Mouse (Mus musculus) left cerebral cortex, adult 8-10 months (tissue): ENCODE measurements around the gene Mllt3. TPM values are rescaled to one million over a fixed set of nuclear protein-coding genes. Genes with fewer than 3 reads are reported as not detected.

Source experiments
- DNase-seq, 2 experiments: peaks; one replicate each; pipeline ENCODE4 v3.0.0; 2022; ENCODE audit warnings: low spot score in 2 of 2
- total RNA-seq, 4 experiments: library from RNA; stranded (reverse); gene quantifications; 2 replicates each; pipeline ENCODE4 v1.2.4; 2022

The Mllt3 gene
- total RNA-seq, 4 experiments from 2014 or later, result 35.3 to 39.1 (median 37.0) TPM

- no peak for DNase-seq
These were observed 79.4 kb downstream of the Mllt3 start for GRCm38 (mm10) chr4:87953736-87954135.

DNA sequence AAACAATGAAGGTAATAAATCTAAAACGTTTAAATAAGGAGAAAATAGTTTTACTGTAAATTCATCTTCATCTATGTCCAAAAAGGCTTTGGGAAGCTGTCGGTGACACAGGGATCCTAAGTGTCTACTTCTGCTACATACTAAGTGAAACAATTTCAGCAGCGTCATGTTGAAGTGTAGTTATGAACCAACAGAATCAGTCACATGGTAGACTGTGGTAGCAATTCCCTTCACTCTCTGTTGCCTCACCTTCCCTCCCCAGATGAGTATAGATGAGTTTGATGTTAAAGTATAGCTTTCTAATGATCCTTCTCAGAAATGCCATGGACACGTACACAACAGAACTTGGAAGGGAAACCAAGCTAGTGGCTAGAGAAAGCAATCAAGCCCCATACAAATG, 79.9 kb downstream of the Mllt3 start:
- DNase-seq, result no peak

GRCm38 (mm10) chr4:87949451-87949850, 83.7 kb downstream of the Mllt3 start:
- no peak for DNase-seq

GRCm38 (mm10) chr4:87944320-87944719, 88.8 kb downstream of the Mllt3 start:
- no peak for DNase-seq

GRCm38 (mm10) chr4:87942921-87943403, 90.2 kb downstream of the Mllt3 start:
- DNase-seq, result no peak

- no peak for DNase-seq
These were observed 93.5 kb downstream of the Mllt3 start for GRCm38 (mm10) chr4:87939474-87940154.

DNA sequence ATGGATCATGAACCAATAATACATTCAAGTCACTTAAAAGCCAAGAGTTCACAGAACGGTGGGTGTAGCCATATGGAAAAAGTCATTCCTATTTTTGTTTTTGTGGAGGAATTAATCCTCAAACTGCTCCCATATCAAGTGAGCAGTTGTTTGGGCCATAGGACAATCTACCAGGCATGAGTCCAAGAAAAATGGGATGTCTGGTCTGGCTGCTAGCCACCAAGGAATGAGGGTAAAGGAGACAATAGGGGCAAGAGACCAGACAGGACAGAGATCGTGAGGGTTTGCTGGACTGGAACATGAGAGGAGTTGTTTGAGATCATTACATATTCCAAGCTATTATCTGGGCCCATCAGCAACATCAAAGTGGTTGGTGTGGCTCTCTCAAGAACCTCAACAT, 96.8 kb downstream of the Mllt3 start:
- DNase-seq, result no peak

DNA sequence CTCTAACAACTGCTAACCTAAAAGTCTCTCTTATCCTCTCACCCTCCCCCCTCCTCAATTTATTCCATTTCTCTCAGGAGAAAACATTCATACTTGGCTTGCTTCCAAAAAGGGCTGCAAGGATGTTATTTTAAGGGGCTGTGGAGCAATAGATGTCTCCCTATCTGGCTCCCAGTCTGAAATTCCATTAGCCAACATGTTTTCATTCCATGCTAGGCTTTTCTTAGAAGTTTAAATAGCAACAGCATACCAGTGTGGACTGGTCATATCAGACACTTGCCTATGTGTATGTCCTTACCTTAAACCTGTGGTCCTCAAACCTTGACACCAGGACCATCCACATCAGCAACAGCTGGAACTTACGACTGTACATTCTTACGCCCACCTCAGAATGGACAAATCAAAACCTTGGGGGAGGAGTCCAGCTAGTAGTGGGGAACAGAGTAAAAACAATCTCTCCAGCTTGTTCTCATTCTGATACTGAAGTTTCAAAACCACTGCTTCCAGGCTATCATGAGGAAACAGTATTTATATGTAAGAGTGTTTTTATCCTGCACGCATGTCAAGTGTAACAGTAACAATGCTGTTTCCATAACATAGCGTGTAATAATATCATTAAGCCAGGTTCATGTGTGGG, 99.3 kb downstream of the Mllt3 start:
- DNase-seq, result no peak

DNA sequence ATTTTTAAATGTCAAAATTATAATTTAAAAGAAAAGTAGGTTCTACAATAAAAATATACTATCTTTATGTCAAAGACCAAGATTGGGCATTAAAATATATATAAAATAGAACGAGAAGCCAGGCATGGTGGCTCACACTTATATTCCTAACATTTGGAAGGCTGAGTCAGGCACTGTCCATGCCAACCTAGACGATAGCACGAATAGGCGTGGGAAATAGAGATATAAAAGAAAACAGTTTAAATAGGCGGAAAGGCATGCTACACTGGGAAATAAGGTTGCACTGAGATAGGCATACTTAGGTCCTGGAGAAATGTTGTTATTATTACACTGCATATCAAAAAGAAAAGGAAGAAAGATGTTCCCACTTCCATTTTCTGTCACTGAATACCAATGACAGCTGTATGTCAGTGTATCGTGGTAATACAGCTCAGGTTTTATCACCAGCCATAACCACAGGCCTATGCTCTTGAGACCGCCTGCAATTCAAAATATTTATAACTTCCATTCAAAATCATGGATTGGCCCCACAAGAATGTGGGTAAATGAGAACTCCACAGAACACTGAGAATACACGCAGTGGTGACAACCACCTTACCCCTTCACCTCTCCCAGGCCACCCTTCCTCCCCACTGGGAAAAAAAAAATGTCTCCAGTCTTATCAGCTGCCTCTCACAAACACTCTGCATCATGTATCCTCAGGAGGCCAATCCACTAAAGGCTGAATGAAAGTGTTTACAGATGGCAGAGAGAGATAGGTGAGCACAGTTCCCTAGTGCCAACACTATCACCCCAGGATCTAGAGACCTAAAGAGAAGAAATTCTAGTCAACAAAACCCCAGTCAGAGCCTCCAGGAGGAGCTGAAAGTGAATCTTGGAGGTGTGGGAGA, 102.6 kb downstream of the Mllt3 start:
- DNase-seq, result no peak

DNA sequence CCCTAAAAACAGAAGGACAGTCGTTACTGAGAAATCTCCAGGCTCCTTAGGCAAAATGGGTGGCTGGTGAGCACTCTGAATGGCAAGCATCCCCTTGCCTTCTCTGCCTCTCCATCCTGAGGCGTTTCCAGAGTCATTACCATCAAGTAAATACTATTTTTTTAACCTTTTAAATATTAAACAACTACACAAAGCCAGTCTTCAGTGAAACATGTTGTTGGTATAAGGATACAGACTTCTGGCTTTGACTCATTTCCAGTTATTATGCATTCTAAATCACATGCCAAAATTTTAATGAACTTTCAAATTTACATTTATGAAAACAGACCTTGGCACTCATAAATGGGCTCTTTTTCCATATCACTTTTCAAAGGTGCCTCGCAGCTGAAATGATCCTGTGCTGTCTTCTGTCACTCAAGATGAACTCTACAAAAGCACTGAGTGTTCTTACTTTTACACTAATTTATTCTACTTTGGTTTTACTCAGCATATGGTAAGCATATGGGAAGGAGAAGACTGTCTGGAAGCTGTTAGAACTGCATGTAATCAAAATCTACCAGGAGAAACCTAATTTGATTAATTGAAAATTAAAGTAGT, 104.5 kb downstream of the Mllt3 start:
- DNase-seq, result no peak

DNA sequence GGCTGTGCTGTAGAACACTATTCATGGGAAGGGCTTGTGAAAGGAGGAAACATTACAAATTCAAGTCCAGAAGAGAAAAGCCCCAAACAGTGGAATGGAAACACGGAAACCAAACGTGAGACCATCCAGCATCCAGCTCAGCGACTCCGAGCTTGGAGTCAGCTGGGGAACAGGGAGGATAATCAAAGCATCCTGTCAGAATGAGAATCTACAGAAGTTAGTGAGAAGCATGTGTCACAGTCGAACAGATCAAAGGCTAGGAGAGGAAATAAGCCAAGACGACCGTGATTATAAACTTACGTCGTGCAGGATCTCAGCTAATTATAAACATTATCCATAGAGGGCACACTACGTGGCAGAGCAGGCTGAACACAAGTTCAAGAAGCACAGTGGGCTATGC, 105.8 kb downstream of the Mllt3 start:
- no peak for DNase-seq

DNA sequence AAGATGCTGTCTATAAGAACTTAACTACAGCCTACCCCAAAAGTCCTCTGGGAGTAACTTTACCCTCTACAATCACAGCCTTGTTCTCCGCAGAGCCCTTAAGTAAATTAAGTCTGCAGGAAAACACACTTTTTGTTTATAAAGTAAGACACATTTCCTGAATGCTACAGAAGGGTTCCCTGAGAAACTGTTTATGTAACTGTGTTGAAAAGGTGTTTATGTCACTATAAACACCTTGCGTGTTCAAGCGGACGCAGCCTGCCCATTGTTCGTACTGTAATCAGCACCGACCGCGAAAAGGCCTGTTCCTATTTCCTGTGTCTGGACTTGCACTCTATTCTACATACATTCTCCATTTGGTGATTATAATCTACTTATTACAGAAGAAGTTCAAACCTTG, 112.5 kb downstream of the Mllt3 start:
- DNase-seq, result no peak

- DNase-seq, result no peak
These were observed 121.8 kb downstream of the Mllt3 start for GRCm38 (mm10) chr4:87911172-87911994.

GRCm38 (mm10) chr4:87905149-87905771, 127.9 kb downstream of the Mllt3 start:
- no peak for DNase-seq

DNA sequence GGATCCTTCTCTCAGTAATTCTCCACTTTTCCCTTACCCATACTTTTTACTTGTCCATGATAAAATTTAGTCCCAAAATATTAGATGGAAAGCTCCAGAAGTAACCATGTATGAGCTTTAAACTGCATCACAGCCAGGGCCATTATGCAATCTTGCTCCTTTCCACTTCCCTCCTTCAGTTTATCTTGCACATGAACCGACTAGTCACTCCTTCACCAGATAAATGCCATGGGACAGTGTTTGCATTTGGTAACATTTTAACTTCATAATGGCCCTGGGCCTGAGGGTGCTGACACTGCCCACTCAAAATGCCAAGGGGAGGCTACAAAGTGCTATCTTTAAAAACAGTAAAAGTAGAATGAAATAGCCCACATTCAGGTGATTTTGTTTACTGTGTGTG, 128.4 kb downstream of the Mllt3 start:
- DNase-seq, result no peak

- no peak for DNase-seq
These were observed 130.6 kb downstream of the Mllt3 start for GRCm38 (mm10) chr4:87902584-87902983.

- DNase-seq, result no peak
These were observed 132.0 kb downstream of the Mllt3 start for GRCm38 (mm10) chr4:87901166-87901565.

GRCm38 (mm10) chr4:87893498-87893897, 139.7 kb downstream of the Mllt3 start:
- no peak for DNase-seq

DNA sequence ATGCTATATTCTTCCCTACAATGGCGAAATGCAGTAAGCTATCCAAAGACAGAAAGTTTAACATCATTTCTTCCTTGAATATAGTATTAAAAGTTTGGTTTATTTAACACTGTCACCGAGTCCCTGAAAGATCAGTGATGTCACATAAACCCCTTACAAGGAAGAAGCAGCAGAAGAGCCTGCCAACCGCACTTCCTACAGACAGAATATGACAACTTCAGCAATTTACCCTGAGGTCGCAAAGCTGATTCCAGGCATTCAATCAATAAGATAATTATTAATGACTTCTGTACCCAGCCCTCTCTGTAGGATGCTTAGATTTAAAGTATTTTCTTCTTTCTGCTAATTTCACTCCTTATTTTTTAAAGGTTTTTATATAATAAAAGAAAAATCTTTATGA, 140.2 kb downstream of the Mllt3 start:
- DNase-seq, result no peak

DNA sequence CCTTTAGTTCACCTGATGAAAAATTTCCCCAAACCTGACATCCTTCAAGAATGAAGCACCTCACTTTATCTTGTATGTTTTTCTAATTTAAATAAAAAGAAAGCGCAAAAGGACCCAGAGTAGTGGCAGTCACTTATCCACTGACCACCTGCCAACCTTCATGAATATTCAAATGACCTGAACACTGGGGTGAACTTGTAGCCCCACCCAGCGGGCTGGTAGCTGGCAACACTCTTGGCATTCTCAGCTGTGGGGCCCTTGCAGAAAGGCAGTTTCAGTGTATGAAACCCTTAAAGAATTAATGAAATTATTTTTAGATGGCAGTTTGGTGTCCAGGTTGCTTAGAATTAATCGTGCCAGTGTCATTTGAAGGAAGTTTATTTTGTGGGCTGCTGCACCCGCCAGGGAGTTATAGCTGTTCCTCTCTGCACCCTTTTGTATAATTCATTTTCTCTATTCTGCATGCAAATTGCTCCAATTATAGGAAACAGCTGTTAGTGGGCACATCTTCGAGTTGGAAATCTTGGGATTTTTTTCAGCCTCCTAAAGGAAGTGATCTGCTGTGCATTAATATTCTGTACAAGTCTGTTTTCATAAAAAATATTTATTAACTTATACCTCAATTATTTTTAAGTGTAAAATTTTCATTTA, 149.8 kb downstream of the Mllt3 start:
- peak in 1 of 2 experiments; percentile 26 for DNase-seq
